Mouse (Mus musculus) right cerebral cortex, postnatal 25 days (tissue): ENCODE data around the gene Zic1.

Experiments
- DNase-seq: peaks from one replicate; pipeline ENCODE4 v3.0.0; 2022

Gene Zic1

DNA sequence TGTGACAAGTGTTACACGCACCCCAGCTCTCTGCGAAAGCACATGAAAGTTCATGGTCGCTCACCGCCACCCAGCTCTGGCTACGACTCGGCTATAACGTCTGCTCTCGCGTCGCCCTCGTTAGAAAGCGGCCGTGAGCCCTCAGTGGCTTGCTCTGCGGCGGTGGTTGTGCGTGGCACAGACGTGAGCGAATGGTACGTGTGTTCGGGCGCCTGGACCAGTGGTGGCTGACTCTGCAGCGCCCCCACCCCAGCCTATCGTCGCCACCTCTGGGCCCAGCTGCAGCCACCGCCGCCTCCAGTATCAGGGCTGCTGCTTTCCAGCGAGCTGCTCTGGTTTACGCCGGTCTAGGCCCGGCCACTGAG lies 18.5 kb upstream of the Zic1 start:
- no peak for DNase-seq

GRCm38 (mm10) chr9:91383441-91384135 lies 18.0 kb upstream of the Zic1 start:
- DNase-seq, result no peak

GRCm38 (mm10) chr9:91382471-91383255 lies 17.1 kb upstream of the Zic1 start:
- peak; percentile 3 for DNase-seq

- no peak for DNase-seq
Measured at GRCm38 (mm10) chr9:91382111-91382379, 16.4 kb upstream of the Zic1 start.

DNA sequence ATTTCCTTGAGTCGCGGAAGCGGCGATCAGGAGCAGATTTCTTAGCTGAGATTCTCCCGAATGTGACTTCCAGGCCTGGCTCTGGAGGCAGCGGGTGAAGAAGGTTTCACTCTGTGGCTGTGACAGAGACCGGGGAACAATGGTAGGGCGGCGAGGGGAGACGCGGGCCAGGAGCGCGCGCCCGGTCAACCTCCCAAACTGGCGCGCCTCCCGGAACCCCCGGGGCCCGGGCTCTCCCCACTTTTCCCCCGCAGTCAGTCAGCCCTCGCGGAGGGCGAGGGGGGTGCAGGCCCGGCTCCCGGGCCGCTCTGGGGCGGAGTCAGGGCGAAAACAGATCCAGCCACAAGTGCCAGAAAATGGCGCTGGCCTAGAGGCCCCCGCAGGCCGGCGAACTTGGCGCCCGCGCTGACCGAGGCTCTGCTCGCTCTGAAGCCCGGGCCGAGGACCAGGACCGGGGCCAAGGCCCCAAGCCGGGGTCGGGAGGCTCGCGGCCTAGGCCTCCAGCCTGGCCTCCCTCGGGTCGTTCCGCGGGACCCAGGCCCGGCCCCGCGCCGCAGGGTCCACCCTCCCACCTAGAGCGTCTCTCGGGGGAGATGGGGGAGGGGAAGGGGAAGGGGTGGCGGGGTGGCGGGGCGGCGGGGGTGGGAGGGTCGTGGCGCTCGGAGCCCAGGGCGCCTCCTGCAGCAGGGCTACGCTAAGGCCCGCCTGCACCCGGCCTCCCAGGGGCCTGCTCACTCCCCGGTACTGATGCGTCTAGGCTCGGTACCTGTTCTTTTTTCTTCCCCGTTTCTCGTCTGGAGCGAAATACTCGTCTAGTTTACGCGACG lies 15.9 kb upstream of the Zic1 start:
- DNase-seq, result peak; percentile 11

- DNase-seq, result peak; percentile 4
Measured at GRCm38 (mm10) chr9:91380458-91380914, 14.9 kb upstream of the Zic1 start.

DNA sequence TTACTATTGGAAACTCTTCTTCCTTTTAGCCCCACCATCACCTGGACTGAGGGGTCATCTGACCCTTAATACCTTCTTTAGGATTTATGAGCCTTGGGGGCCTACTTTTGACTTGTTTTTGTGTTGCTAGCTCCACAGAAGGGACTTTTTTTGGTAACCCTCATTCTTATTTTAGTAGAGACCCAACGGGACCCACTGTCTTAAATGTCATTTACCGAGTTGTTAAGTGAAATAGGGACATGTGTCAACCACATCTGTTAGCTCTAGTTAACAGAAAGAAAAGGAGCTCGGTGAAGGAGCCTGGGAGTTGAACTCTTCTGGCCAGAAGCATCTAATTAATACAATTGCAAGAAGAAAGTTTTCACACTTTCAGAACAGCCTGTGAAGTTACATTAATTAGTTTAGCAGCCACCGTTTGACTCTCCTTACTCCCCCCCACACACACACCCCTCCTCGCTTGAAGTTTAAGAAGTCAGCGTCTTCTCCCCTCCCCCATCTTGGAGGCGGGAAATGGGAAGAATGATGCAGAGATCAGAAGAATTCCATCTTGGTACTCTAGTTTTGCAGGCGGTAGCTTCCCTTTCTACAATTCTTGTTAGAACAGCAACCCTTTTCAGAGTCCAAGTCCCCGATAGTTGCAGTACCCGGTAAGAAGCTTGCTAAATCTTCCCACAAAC lies 14.3 kb upstream of the Zic1 start:
- DNase-seq, result peak; percentile 1

DNA sequence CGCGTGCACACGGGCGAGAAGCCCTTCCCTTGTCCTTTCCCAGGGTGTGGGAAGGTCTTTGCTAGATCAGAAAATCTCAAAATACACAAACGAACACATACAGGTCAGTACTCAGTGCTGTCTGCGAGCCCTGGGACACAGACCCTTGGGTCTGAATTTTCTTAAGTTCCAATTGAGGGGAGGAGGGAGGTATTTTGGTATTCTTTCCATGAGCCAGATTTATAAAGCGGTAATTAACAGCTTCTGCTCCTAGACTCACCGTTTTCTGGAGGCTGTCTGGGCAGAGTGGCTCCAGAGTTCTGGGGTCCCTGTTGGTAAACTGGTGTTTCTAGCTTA lies 13.7 kb upstream of the Zic1 start:
- DNase-seq, result peak; percentile 2

DNA sequence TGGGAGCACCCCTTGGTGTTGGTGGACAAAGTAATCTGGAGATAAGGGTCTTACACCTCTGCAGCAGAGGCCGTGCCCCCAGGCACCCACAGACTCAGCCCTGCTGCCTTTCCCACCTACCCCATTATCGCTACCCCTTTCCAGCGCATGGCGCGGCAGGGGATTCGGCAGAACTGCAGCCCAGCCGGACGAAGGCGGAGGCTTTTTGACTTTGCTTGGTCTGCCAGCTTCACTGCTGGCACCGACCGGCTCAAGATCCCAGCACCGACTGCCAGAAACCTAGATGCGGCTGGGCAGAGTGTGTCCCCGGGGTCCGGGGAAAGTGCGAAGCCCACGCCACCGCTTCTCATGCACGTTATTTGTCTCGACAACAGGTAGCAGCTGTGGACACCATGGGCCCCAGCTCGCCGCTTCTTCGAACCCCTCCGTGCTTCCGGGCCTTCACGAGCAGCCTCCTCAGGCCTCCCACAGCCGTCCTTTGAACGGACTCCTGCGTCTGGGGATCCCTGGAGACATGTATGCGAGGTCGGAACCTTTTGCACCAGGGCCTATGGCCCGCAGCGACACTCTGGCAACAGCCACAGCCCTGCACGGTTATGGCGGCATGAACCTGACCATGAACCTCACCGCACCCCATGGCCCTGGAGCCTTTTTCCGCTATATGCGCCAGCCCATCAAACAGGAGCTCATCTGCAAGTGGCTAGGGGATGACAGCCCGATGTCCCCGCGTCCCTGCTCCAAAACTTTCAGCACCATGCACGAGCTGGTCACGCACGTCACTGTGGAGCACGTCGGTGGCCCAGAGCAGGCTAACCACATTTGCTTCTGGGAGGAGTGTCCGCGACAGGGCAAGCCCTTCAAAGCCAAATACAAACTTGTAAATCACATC lies 13.0 kb upstream of the Zic1 start:
- peak; percentile 6 for DNase-seq

DNA sequence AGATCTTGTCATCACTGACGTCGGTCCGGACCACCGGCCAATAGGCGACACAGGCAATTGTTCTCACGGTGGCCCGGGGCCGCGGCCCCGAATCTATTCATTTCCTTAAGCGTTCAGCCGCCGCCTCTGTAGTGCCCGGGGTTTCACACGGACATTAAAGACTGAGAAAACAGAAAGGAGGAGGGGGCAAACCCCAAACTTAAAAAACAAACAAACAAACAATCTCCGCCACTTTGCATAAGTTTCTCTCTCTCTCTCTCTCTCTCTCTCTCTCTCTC lies 12.2 kb upstream of the Zic1 start:
- peak; percentile 1 for DNase-seq

DNA sequence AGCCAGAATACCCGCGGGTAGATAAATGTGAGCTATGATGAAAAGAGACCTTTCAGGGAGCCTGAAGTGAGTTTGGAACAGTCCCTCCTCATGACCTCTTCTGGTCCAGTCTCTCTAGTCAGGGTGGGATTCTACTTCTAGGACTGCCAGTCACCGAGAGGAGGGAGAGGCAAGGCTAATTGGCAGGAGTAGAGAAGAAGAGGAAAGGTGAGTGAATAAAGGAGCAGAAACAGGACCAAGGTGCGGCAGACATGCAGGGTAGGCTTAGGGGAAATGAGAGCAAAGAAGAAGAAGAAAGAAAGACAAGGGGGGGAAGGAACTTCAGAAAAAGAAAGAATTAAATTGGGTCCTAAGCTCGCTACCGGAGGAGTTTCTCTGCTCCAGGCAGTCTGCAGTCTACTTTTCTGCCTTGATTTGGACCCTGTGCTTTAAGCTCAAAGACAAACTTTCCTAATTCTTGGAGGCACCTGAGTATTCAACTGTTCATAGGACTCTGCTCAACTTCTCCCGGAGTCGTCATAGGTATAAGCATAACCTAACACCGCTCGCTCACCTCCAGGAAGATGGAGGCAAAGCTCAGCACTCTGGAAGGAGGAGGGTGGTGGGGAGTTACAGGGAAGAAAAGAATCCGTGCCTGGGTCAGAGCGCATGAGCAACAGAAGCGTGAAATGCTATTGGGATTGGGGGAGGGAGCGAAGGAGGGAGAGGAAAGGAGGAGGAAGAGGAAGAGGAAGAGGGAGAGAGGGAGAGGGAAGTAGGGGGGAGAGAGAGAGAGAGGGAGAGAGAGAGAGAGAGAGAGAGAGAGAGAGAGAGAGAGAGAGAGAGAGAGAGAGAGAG lies 11.6 kb upstream of the Zic1 start:
- peak; percentile 0 for DNase-seq

DNA sequence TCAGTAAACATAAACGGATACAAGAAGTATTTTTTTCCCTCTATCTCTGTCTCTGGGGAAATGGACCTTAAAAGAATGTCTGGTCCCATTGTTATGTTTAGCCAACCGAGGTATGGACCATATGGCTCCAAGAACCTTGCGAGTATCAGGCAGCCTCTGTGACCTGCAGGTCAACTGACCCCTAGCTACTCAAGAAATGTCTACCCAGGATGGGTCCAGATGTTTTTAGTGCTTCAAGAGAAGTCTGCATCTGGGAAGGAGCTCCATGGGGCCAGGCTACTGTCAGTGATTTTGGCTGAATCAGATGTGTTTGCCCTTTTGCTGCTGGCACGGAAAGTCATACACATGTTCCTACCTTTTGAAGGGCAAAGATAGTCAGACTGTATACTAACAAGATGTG lies 9.1 kb upstream of the Zic1 start:
- DNase-seq, result no peak

DNA sequence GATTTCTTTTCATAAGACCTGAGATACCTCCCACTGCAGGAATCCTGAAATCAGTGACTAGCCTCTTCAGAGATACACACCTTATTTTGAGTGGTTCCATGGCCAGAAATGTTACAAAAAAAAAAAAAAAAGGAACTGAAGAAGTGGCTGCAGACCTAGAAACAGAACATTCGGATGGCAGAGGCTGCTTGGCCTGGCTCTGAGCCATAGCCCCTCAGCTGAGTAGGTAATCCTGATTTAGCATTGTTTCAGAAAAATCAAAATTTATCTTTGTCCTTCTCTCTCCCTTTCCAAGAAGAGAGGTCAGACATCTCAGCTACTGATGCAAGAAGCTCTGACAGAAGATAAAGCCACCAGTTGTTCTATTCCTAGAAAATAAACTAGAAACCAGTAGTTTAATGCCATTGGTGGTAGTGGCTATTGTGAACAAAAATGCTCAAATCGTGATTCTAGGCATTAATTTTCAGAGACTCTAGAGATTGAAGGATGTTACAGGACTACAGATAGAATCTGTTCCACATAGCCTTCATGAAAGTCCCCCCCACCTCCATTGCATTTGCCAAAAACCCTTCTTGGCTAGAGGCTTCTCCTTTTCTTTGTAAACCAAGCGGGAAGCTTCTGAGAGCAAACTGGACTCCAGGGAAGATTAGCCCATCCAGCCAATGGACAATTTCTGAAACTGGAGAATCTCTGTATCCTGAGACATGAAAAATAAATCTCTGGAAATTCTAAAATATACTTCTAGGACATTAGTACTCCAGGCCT lies 8.4 kb upstream of the Zic1 start:
- no peak for DNase-seq

DNA sequence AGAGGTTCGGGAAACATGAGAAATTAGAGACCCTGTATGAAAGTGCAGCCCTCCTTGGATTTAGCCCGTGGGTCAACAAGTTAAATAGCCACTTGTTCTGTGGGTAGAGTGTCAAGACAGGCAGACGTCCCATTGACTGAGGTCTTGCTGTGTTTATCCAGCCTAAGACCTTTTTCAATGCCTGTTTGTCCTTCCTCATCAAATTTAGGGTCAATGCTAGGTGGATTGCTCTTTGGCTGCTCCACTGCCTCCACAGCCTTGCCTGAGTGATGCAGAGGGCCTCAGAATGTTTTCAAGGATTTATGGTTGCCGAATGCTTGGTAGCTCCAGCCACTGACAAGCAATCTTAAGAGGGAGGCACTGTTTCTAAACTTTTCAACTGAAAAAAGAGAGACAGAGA lies 6.0 kb upstream of the Zic1 start:
- DNase-seq, result no peak

DNA sequence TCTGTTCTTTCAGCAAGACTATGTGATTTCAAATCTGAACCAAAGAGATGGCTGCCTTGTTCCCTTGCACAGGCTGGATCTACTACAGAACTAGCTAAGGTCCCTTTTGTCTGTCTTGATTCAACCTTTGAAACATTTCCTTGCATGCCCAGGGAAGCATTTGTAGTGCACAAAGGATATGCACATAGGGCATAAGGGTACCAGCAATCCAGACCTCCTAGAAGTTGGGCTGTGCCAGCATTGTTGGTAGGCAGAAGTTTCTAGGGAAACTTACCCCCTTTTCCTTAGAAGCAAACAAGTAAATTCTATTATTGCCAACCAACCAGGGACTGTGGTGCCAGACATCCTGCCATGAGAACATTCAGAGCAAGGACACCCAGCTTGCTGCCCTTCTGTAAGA lies 5.4 kb upstream of the Zic1 start:
- DNase-seq, result no peak

DNA sequence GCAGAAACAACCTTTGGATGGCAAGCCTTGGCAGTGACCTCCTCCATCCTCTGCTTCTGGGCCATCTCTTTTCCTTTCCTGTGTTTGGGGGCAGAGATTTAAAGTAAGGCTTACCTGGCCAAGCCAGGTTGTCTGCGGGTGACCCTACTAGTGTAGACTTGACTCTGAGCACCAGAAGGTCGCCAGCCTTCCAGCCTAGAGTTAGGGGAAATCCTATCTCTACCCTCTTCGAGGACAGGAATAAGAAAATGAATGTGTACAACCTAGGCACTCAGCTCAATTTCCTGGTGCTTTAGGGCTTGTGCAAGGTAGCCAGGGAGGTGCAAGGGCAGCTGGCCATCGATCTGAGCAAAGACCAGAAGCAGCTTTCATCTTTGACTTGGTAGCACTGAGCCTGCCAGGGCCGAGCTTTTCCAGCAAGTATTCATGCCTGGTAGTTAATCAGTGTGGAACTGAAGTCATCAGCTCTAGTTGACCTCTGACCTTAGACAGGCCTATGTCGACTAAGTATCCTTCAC lies 4.6 kb upstream of the Zic1 start:
- DNase-seq, result no peak

- no peak for DNase-seq
Measured at GRCm38 (mm10) chr9:91369293-91369991, 3.8 kb upstream of the Zic1 start.

- DNase-seq, result no peak
Measured at GRCm38 (mm10) chr9:91368946-91369292, 3.3 kb upstream of the Zic1 start.

DNA sequence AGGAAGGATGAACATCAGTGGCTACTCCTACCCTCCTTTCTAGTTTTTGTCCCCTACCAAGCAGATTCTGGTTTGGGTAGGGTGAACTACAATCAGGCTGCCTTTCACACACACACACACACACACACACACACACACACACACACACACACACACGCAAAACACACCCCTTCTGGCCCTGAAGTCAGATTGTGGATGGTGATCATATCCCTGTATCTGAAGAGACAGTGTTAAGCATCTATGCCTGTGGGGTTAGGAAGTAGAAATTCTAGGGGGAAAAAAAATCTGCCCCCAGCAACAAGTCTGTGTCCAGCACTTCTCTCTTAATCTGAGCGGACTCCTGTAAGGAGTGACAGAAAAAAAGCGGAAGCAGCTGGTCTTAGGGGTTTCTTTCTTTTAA lies 2.5 kb upstream of the Zic1 start:
- DNase-seq, result no peak
